Mouse (Mus musculus) midbrain, postnatal 0 days (tissue): ENCODE data around the gene Mmel1. TPM values are rescaled to one million over a fixed set of nuclear protein-coding genes. Genes with fewer than 3 reads are reported as not detected.

Experiments
- ATAC-seq: fragments of 200-750 bp; cut with Nextera tagmentation; 2 replicates; pipeline ENCODE4 v1.8.0; 2017; ENCODE audit warnings: moderate number of reproducible peaks, mild to moderate bottlenecking, moderate TSS enrichment, moderate library complexity; ENCODE audit not compliant: low FRiP score
- DNase-seq: peaks from one replicate; pipeline ENCODE4 v3.0.0-alpha.2; 2015; ENCODE audit warnings: low spot score
- H3K27ac ChIP-seq: fragments of 300-500 bp; sonication (generic); 2 replicates; pipeline ENCODE4 v1.5.1; 2014; ENCODE audit warnings: low read depth, mild to moderate bottlenecking, low read length, mixed read lengths
- H3K27me3 ChIP-seq: fragments of 300-500 bp; sonication (generic); 2 replicates; pipeline ENCODE4 v1.6.1; 2014; ENCODE audit warnings: low read length, control low read depth, mixed read lengths; ENCODE audit not compliant: insufficient read depth
- H3K36me3 ChIP-seq: fragments of 300-500 bp; sonication (generic); 2 replicates; pipeline ENCODE4 v1.6.1; 2014; ENCODE audit warnings: low read length, control low read depth, mixed read lengths; ENCODE audit not compliant: insufficient read depth
- H3K4me1 ChIP-seq: fragments of 300-500 bp; sonication (generic); 2 replicates; pipeline ENCODE4 v1.6.1; 2014; ENCODE audit warnings: mild to moderate bottlenecking, control low read depth, antibody characterized with exemption, low read length, mixed read lengths; ENCODE audit not compliant: insufficient read depth
- H3K4me2 ChIP-seq: fragments of 300-500 bp; sonication (generic); 2 replicates; pipeline ENCODE4 v1.6.1; 2014; ENCODE audit warnings: low read depth, mild to moderate bottlenecking, low read length, mixed read lengths; ENCODE audit not compliant: poor library complexity, severe bottlenecking
- H3K4me3 ChIP-seq: fragments of 300-500 bp; sonication (generic); 2 replicates; pipeline ENCODE4 v1.5.1; 2014; ENCODE audit warnings: low read depth, mild to moderate bottlenecking, low read length, moderate library complexity
- H3K9ac ChIP-seq: fragments of 300-500 bp; sonication (generic); replicated peaks from 2 replicates; pipeline ENCODE4 v1.6.1; 2014; ENCODE audit warnings: mild to moderate bottlenecking, low read length, moderate library complexity, mixed read lengths; ENCODE audit not compliant: poor library complexity, severe bottlenecking
- H3K9me3 ChIP-seq: fragments of 300-500 bp; sonication (generic); 2 replicates; pipeline ENCODE4 v1.6.1; 2016; ENCODE audit warnings: low read length, control low read depth
- CTCF ChIP-seq: IDR thresholded peaks from 2 replicates; pipeline ENCODE4 v1.5.1; 2016; ENCODE audit warnings: antibody characterized with exemption, mild to moderate bottlenecking
- WGBS: fragments of 180-500 bp; shearing (Covaris S2); extraction: QIAGEN DNeasy Blood & Tissue Kit; methylation state at CpG from one replicate; pipeline ENCODE4 v1.1.7; 2014; 5-methylcytosine and 5-hydroxymethylcytosine counted together
- polyA plus RNA-seq: library from polyadenylated mRNA; unstranded; fragments of >200 nt; fragmentation: Nextera tagmentation; extraction: Ambion mirVana; gene quantifications from 2 replicates; pipeline ENCODE4 v1.2.1, GENCODE M21; 2015
- total RNA-seq: library from RNA; depleted of rRNA; stranded (reverse); fragments of >200 nt; gene quantifications from 2 replicates; pipeline ENCODE4 v1.2.3, GENCODE M21; 2014

The Mmel1 gene
- total and polyA plus RNA-seq, 2 experiments from 2014 or later, result 0.82 to 0.89 TPM

GRCm38 (mm10) chr4:154858601-154859000, 10.8 kb upstream of the Mmel1 start:
- H3K36me3 ChIP-seq, result no peaks in the 10 kb centered on the region
- no peak for DNase-seq
- ATAC-seq, result no peak
- H3K9me3 ChIP-seq, result no peaks in the 10 kb centered on the region
- WGBS, result 79% methylated on average over 3 of the region's 3 CpGs
- H3K27ac ChIP-seq, result no peak overlapping the region
- 0 out of 2 replicates have a peak, but pooled peaks cover 5% of the 10 kb centered on the region for H3K4me1 ChIP-seq
- no peak for TF ChIP-seq CTCF
- peaks cover 3% of the 10 kb centered on the region; the same call in 1 of the 2 replicates for H3K27me3 ChIP-seq
- H3K9ac ChIP-seq, result no peak overlapping the region
- H3K4me3 ChIP-seq, result no peak overlapping the region
- H3K4me2 ChIP-seq, result no peak overlapping the region

- no peaks in the 10 kb centered on the region for H3K9me3 ChIP-seq
- H3K4me3 ChIP-seq, result no peak overlapping the region
- no peak for DNase-seq
- H3K4me1 ChIP-seq, result peaks cover 7% of the 10 kb centered on the region; the same call in 1 of the 2 replicates
- no peak for TF ChIP-seq CTCF
- H3K4me2 ChIP-seq, result no peak overlapping the region
- no peak overlapping the region for H3K27ac ChIP-seq
- H3K36me3 ChIP-seq, result no peaks in the 10 kb centered on the region
- H3K27me3 ChIP-seq, result no peaks in the 10 kb centered on the region
- no peak overlapping the region for H3K9ac ChIP-seq
- ATAC-seq, result no peak
- WGBS, result 76% methylated on average over 5 of the region's 5 CpGs
Observed at GRCm38 (mm10) chr4:154861967-154862366, 7.4 kb upstream of the Mmel1 start.

GRCm38 (mm10) chr4:154863436-154863935, 5.9 kb upstream of the Mmel1 start:
- H3K27me3 ChIP-seq, result no peaks in the 10 kb centered on the region
- H3K4me1 ChIP-seq, result peaks cover 7% of the 10 kb centered on the region; the same call in 1 of the 2 replicates
- H3K4me2 ChIP-seq, result peak overlapping the region; percentile 49; the same call in 1 of the 2 replicates
- H3K9me3 ChIP-seq, result no peaks in the 10 kb centered on the region
- no peak for ATAC-seq
- no peaks in the 10 kb centered on the region for H3K36me3 ChIP-seq
- WGBS, result 85% methylated on average over 3 of the region's 3 CpGs
- DNase-seq, result no peak
- no peak for TF ChIP-seq CTCF
- H3K4me3 ChIP-seq, result no peak overlapping the region
- H3K9ac ChIP-seq, result no peak overlapping the region
- H3K27ac ChIP-seq, result peak overlapping the region; percentile 64; the same call in 1 of the 2 replicates

- ATAC-seq (peak; percentile 91), DNase-seq (peak; percentile 97)
- H3K4me3 ChIP-seq, result peak overlapping the region; percentile 32
- H3K27me3 ChIP-seq, result no peaks in the 10 kb centered on the region
- peak overlapping the region; percentile 45 for H3K9ac ChIP-seq
- WGBS, result under 1% methylated on average over 18 of the region's 18 CpGs
- H3K4me1 ChIP-seq, result peaks cover 7% of the 10 kb centered on the region; the same call in 1 of the 2 replicates
- no peaks in the 10 kb centered on the region for H3K36me3 ChIP-seq
- peak overlapping the region; percentile 49 for H3K4me2 ChIP-seq
- H3K9me3 ChIP-seq, result no peaks in the 10 kb centered on the region
- TF ChIP-seq CTCF, result peak; percentile 64
- H3K27ac ChIP-seq, result peak overlapping the region; percentile 64
Observed at GRCm38 (mm10) chr4:154864271-154864771, 5.1 kb upstream of the Mmel1 start.

DNA sequence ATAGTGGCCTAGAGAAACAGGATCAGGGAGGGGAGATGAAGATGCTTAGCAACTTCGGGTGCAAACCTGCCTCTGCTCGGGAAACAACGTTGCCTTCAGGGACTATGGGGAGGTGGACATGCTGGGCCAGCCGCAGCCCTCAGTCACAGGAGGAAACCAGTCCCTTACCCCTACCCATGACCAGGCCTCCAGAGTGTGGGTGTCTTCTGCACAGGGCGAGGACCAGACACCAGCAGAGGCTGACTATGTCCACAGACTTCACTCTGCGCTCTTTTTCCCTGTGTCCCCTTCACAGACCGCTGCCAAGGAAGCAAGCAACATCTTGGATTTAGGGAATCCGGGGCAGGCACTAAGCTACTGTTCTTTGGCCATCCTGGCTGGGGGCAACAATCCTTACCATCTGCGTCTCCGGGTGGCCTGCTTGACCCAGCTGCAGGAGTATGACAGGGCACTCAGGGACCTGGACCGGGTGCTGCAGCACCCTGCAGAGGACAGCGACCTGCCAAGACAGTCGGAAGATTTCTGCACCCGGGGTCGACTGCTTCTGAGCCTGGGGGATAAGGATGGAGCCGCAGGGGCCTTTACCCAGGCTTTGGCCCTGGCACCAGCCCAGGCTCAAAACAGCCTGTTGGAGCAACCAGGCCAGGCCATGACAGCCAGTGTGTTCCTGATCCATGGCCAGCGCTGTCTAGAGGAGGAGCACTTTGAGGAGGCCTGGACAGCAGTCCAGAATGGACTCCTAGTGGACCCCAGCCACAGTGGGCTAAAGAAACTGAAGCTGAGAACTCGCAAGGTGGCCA, 4.2 kb upstream of the Mmel1 start:
- peak overlapping the region; percentile 49; the same call in 1 of the 2 replicates for H3K4me2 ChIP-seq
- H3K9ac ChIP-seq, result no peak overlapping the region
- peak overlapping the region; percentile 64 for H3K27ac ChIP-seq
- no peaks in the 10 kb centered on the region for H3K36me3 ChIP-seq
- H3K9me3 ChIP-seq, result no peaks in the 10 kb centered on the region
- TF ChIP-seq CTCF, result no peak
- H3K4me3 ChIP-seq, result peak overlapping the region; percentile 32; the same call in 1 of the 2 replicates
- no peaks in the 10 kb centered on the region for H3K27me3 ChIP-seq
- ATAC-seq (no peak), DNase-seq (no peak)
- peaks cover 7% of the 10 kb centered on the region; the same call in 1 of the 2 replicates for H3K4me1 ChIP-seq
- 78% methylated on average over 18 of the region's 18 CpGs for WGBS

- Histone ChIP-seq H3K9ac (no peak overlapping the region), H3K4me2 (no peak overlapping the region), H3K4me1 (peaks cover 7% of the 10 kb centered on the region; the same call in 1 of the 2 replicates), H3K36me3 (no peaks in the 10 kb centered on the region), H3K27ac (no peak overlapping the region), H3K4me3 (no peak overlapping the region), H3K27me3 (no peaks in the 10 kb centered on the region), H3K9me3 (no peaks in the 10 kb centered on the region)
- 87% methylated on average over 5 of the region's 5 CpGs for WGBS
- DNase-seq, result no peak
- no peak for TF ChIP-seq CTCF
- ATAC-seq, result no peak
Observed at GRCm38 (mm10) chr4:154866391-154866790, 3.0 kb upstream of the Mmel1 start.
